Mouse (Mus musculus) intestine, embryonic 16.5 days (tissue): ENCODE measurements around the gene Tmem120a. TPM values are rescaled to one million over a fixed set of nuclear protein-coding genes. Genes with fewer than 3 reads are reported as not detected.

ENCODE experiments used
- ATAC-seq: fragments of 200-750 bp; cut with Nextera tagmentation; 2 replicates; pipeline ENCODE4 v1.8.0; 2017; ENCODE audit warnings: moderate TSS enrichment, moderate library complexity
- H3K27ac ChIP-seq: fragments of 300-500 bp; sonication (generic); 2 replicates; pipeline ENCODE4 v1.5.1; 2014; ENCODE audit warnings: mild to moderate bottlenecking, low read length
- H3K27me3 ChIP-seq: fragments of 300-500 bp; sonication (generic); replicated peaks from 2 replicates; pipeline ENCODE4 v1.6.1; 2014; ENCODE audit warnings: low read length, control low read depth, mixed read lengths; ENCODE audit not compliant: control insufficient read depth, insufficient read depth
- H3K36me3 ChIP-seq: fragments of 300-500 bp; sonication (generic); 2 replicates; pipeline ENCODE4 v1.6.1; 2014; ENCODE audit warnings: low read length, control low read depth; ENCODE audit not compliant: control insufficient read depth, insufficient read depth
- H3K4me1 ChIP-seq: fragments of 300-500 bp; sonication (generic); 2 replicates; pipeline ENCODE4 v1.6.1; 2014; ENCODE audit warnings: low read length, control low read depth, mixed read lengths; ENCODE audit not compliant: control insufficient read depth, insufficient read depth
- H3K4me2 ChIP-seq: fragments of 300-500 bp; sonication (generic); 2 replicates; pipeline ENCODE4 v1.6.1; 2014; ENCODE audit warnings: low read depth, low read length, control low read depth
- H3K4me3 ChIP-seq: fragments of 300-500 bp; sonication (generic); 2 replicates; pipeline ENCODE4 v1.5.1; 2014; ENCODE audit warnings: mild to moderate bottlenecking, low read length
- H3K9ac ChIP-seq: fragments of 300-500 bp; sonication (generic); 2 replicates; pipeline ENCODE4 v1.6.1; 2014; ENCODE audit warnings: low read depth, low read length
- H3K9me3 ChIP-seq: fragments of 300-500 bp; sonication (generic); 2 replicates; pipeline ENCODE4 v1.6.1; 2016; ENCODE audit warnings: low read length, control low read depth; ENCODE audit not compliant: control insufficient read depth
- WGBS: fragments of 180-500 bp; shearing (Covaris S2); extraction: QIAGEN DNeasy Blood & Tissue Kit; methylation state at CpG from one replicate; pipeline ENCODE4 v1.1.7; 2014; 5-methylcytosine and 5-hydroxymethylcytosine counted together
- polyA plus RNA-seq: library from polyadenylated mRNA; unstranded; fragments of >200 nt; fragmentation: Nextera tagmentation; extraction: Ambion mirVana; gene quantifications from 2 replicates; pipeline ENCODE4 v1.2.1, GENCODE M21; 2015

Tmem120a gene
- polyA plus RNA-seq, 1 experiment from 2014 or later = 65.1 TPM

DNA sequence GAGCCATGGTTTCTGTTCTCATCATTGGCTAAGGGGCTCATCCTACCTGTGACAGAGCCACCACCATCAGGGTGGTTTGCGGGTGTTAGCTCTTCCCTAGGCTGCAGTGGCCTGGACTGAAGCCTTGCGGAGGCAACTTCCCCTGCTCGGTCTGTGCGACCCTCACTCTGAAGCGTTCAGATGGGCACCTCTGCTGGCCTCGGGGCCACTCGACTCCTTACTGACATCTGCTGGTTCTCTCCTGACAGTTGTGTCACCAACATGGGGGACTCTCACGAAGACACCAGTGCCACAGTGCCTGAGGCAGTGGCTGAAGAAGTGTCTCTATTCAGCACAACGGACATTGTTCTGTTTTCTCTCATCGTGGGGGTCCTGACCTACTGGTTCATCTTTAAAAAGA lies 28.6 kb downstream of the Tmem120a start:
- no peak overlapping the region for H3K27ac ChIP-seq
- H3K9me3 ChIP-seq = no peaks in the 10 kb centered on the region
- no peaks in the 10 kb centered on the region for H3K27me3 ChIP-seq
- no peak for ATAC-seq
- H3K4me3 ChIP-seq = no peak overlapping the region
- peaks cover 11% of the 10 kb centered on the region; the same call in 1 of the 2 replicates for H3K4me1 ChIP-seq
- peaks cover 3% of the 10 kb centered on the region; the same call in 1 of the 2 replicates for H3K36me3 ChIP-seq
- 58% methylated on average over 10 of the region's 10 CpGs for WGBS
- no peak overlapping the region for H3K4me2 ChIP-seq
- H3K9ac ChIP-seq = no peak overlapping the region

- Histone ChIP-seq H3K27me3 (no peaks in the 10 kb centered on the region), H3K4me2 (no peak overlapping the region), H3K27ac (no peak overlapping the region), H3K9me3 (no peaks in the 10 kb centered on the region), H3K36me3 (peaks cover 6% of the 10 kb centered on the region; the same call in 1 of the 2 replicates), H3K4me3 (no peak overlapping the region), H3K4me1 (peaks cover 8% of the 10 kb centered on the region; the same call in 1 of the 2 replicates), H3K9ac (no peak overlapping the region)
- 65% methylated on average over 16 of the region's 16 CpGs for WGBS
- ATAC-seq = peak; percentile 73
These were observed 30.6 kb downstream of the Tmem120a start for GRCm38 (mm10) chr5:135713441-135714218.

DNA sequence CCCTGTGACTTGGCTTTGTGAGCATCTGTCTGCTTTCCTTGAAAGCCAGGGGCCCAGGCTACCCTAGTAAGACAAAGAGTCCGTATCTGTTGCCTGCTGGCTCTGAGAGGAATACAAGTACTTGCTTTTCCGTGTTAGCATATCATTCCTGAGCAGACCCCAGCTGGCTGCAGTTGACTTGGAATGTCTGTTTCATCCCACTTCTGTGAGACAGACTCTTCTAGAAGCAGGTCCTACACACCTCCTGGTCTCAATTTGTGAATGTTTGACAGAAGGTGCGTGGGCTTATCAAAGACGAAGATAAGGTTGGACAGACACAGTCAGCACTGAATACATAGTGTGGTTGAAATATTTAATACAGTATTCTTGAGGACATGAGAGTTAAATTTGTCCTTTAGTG lies 31.4 kb downstream of the Tmem120a start:
- Histone ChIP-seq H3K9ac (no peak overlapping the region), H3K36me3 (peaks cover 6% of the 10 kb centered on the region; the same call in 1 of the 2 replicates), H3K4me3 (no peak overlapping the region), H3K9me3 (no peaks in the 10 kb centered on the region), H3K4me1 (peaks cover 8% of the 10 kb centered on the region; the same call in 1 of the 2 replicates), H3K27ac (no peak overlapping the region), H3K27me3 (no peaks in the 10 kb centered on the region), H3K4me2 (no peak overlapping the region)
- ATAC-seq = no peak
- 53% methylated on average over 4 of the region's 4 CpGs for WGBS

- Histone ChIP-seq H3K27ac (no peak overlapping the region), H3K36me3 (peaks cover 11% of the 10 kb centered on the region; the same call in 1 of the 2 replicates), H3K4me2 (no peak overlapping the region), H3K4me3 (no peak overlapping the region), H3K9me3 (no peaks in the 10 kb centered on the region), H3K4me1 (peaks cover 8% of the 10 kb centered on the region; the same call in 1 of the 2 replicates), H3K9ac (no peak overlapping the region), H3K27me3 (no peaks in the 10 kb centered on the region)
- ATAC-seq = no peak
- 90% methylated on average over 13 of the region's 13 CpGs for WGBS
These were observed 32.5 kb downstream of the Tmem120a start for GRCm38 (mm10) chr5:135711582-135712355.

DNA sequence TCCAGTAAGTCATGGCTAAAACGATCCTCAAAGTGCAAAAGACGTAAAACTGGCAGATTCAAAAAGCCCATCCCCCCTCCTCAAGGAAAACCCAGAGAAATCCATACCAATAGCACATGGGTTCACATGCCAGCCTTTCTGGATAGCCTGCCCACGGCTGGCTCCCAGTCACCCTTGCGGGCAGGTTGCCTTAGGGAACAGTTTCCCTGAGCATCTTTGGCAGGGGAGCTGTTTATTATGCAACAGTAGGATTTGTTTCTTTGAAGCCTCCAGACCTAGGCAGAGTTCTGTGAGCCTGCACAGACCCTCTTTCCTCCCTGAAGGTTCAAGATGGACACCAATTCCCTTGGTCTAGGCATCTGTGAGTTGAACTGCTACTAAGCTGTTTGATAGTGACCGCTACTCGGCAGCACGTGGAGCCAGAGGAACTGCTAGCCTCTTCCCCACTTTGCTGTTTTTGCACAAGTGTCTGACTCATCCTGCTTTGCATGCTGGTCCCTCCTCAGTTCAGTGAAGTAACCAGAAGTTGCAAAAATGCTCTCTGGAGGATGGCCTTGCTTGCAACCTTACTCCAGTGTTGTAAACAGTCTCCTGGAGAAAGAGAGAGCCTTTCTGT lies 33.5 kb downstream of the Tmem120a start:
- H3K36me3 ChIP-seq = peaks cover 9% of the 10 kb centered on the region; the same call in 1 of the 2 replicates
- H3K9me3 ChIP-seq = no peaks in the 10 kb centered on the region
- no peaks in the 10 kb centered on the region for H3K27me3 ChIP-seq
- no peak overlapping the region for H3K27ac ChIP-seq
- no peak overlapping the region for H3K4me3 ChIP-seq
- no peak overlapping the region for H3K9ac ChIP-seq
- 80% methylated on average over 7 of the region's 7 CpGs for WGBS
- peaks cover 8% of the 10 kb centered on the region; the same call in 1 of the 2 replicates for H3K4me1 ChIP-seq
- H3K4me2 ChIP-seq = no peak overlapping the region
- no peak for ATAC-seq

GRCm38 (mm10) chr5:135709716-135710115 lies 34.5 kb downstream of the Tmem120a start:
- H3K36me3 ChIP-seq = peaks cover 9% of the 10 kb centered on the region; the same call in 1 of the 2 replicates
- H3K4me1 ChIP-seq = peaks cover 8% of the 10 kb centered on the region; the same call in 1 of the 2 replicates
- no peak overlapping the region for H3K9ac ChIP-seq
- no peaks in the 10 kb centered on the region for H3K9me3 ChIP-seq
- H3K4me2 ChIP-seq = no peak overlapping the region
- no peak overlapping the region for H3K27ac ChIP-seq
- 95% methylated on average over 5 of the region's 5 CpGs for WGBS
- no peak for ATAC-seq
- H3K4me3 ChIP-seq = no peak overlapping the region
- no peaks in the 10 kb centered on the region for H3K27me3 ChIP-seq

DNA sequence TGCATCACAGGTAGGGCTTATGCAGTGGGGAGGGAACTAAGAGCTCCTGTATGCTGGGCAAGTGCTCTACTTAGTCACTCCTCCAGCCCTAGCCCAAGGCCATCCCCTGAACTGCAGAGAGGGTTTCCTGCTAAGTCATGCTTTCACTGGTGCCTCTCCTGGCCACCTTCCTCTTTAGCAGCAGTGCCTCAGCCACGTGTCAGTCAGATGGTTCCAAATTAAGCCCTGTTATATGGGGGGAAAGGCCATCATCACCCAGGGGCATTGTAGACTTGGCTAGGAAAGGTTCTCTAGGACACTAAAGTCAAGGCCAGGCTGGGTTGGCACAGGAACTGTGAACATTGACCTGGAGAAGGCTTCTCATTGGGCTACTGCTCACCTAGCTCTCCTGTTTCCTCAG lies 36.4 kb downstream of the Tmem120a start:
- H3K4me2 ChIP-seq = no peak overlapping the region
- H3K4me3 ChIP-seq = no peak overlapping the region
- WGBS = 58% methylated on average over 1 of the region's 1 CpGs
- no peaks in the 10 kb centered on the region for H3K9me3 ChIP-seq
- no peaks in the 10 kb centered on the region for H3K27me3 ChIP-seq
- peaks cover 9% of the 10 kb centered on the region; the same call in 1 of the 2 replicates for H3K36me3 ChIP-seq
- no peaks in the 10 kb centered on the region; the same call in 1 of the 2 replicates for H3K4me1 ChIP-seq
- no peak overlapping the region for H3K27ac ChIP-seq
- no peak for ATAC-seq
- no peak overlapping the region for H3K9ac ChIP-seq

- 96% methylated on average over 13 of the region's 13 CpGs for WGBS
- H3K4me3 ChIP-seq = no peak overlapping the region
- no peak for ATAC-seq
- no peaks in the 10 kb centered on the region for H3K27me3 ChIP-seq
- peaks cover 9% of the 10 kb centered on the region; the same call in 1 of the 2 replicates for H3K36me3 ChIP-seq
- H3K4me1 ChIP-seq = no peaks in the 10 kb centered on the region
- H3K4me2 ChIP-seq = no peak overlapping the region
- H3K9me3 ChIP-seq = no peaks in the 10 kb centered on the region
- no peak overlapping the region for H3K9ac ChIP-seq
- no peak overlapping the region for H3K27ac ChIP-seq
These were observed 37.2 kb downstream of the Tmem120a start for GRCm38 (mm10) chr5:135707039-135707438.

- no peaks in the 10 kb centered on the region for H3K4me1 ChIP-seq
- no peak overlapping the region for H3K4me3 ChIP-seq
- H3K36me3 ChIP-seq = peaks cover 9% of the 10 kb centered on the region; the same call in 1 of the 2 replicates
- H3K9me3 ChIP-seq = no peaks in the 10 kb centered on the region
- H3K27me3 ChIP-seq = no peaks in the 10 kb centered on the region
- WGBS = 89% methylated on average over 4 of the region's 4 CpGs
- no peak overlapping the region for H3K9ac ChIP-seq
- no peak for ATAC-seq
- no peak overlapping the region for H3K4me2 ChIP-seq
- no peak overlapping the region for H3K27ac ChIP-seq
These were observed 38.9 kb downstream of the Tmem120a start for GRCm38 (mm10) chr5:135705383-135705782.
